Mouse (Mus musculus) midbrain, embryonic 13.5 days (tissue): ENCODE data around the gene Zfp541. TPM values are rescaled to one million over a fixed set of nuclear protein-coding genes. Genes with fewer than 3 reads are reported as not detected.

Experiments
- ATAC-seq: fragments of 200-750 bp; cut with Nextera tagmentation; 2 replicates; pipeline ENCODE4 v1.8.0; 2017; ENCODE audit warnings: mild to moderate bottlenecking, moderate TSS enrichment, moderate library complexity
- H3K27ac ChIP-seq: fragments of 300-500 bp; sonication (generic); 2 replicates; pipeline ENCODE4 v1.5.1; 2015; ENCODE audit warnings: inconsistent platforms, mild to moderate bottlenecking, moderate library complexity
- H3K27me3 ChIP-seq: fragments of 300-500 bp; sonication (generic); 2 replicates; pipeline ENCODE4 v1.6.1; 2015; ENCODE audit warnings: mild to moderate bottlenecking, inconsistent platforms
- H3K36me3 ChIP-seq: fragments of 300-500 bp; sonication (generic); 2 replicates; pipeline ENCODE4 v1.6.1; 2015; ENCODE audit warnings: mild to moderate bottlenecking, inconsistent platforms
- H3K4me1 ChIP-seq: fragments of 300-500 bp; sonication (generic); replicated peaks from 2 replicates; pipeline ENCODE4 v1.6.1; 2015; ENCODE audit warnings: inconsistent platforms
- H3K4me2 ChIP-seq: fragments of 300-500 bp; sonication (generic); replicated peaks from 2 replicates; pipeline ENCODE4 v1.6.1; 2015; ENCODE audit warnings: moderate library complexity, mild to moderate bottlenecking, inconsistent platforms
- H3K4me3 ChIP-seq: fragments of 300-500 bp; sonication (generic); replicated peaks from 2 replicates; pipeline ENCODE4 v1.5.1; 2015; ENCODE audit warnings: mild to moderate bottlenecking, inconsistent platforms
- H3K9ac ChIP-seq: fragments of 300-500 bp; sonication (generic); replicated peaks from 2 replicates; pipeline ENCODE4 v1.6.1; 2015; ENCODE audit warnings: mild to moderate bottlenecking, inconsistent platforms
- H3K9me3 ChIP-seq: fragments of 300-500 bp; sonication (generic); 2 replicates; pipeline ENCODE4 v1.6.1; 2016; ENCODE audit warnings: mild to moderate bottlenecking, inconsistent platforms
- WGBS: fragments of 180-500 bp; shearing (Covaris S2); methylation state at CpG from one replicate; pipeline ENCODE4 v1.1.7; 2015; 5-methylcytosine and 5-hydroxymethylcytosine counted together
- polyA plus RNA-seq: library from polyadenylated mRNA; unstranded; fragments of >200 nt; fragmentation: Nextera tagmentation; extraction: Ambion mirVana; gene quantifications from 2 replicates; pipeline ENCODE4 v1.2.1, GENCODE M21; 2015

Gene Zfp541
- polyA plus RNA-seq, 1 experiment from 2014 or later = not detected

- Histone ChIP-seq H3K27ac (no peak overlapping the region), H3K4me3 (peak overlapping the region; percentile 96), H3K36me3 (peaks cover 38% of the 10 kb centered on the region), H3K9ac (peak overlapping the region; percentile 100), H3K4me1 (peaks cover 61% of the 10 kb centered on the region), H3K9me3 (no peaks in the 10 kb centered on the region), H3K27me3 (peaks cover 9% of the 10 kb centered on the region; the same call in 1 of the 2 replicates), H3K4me2 (peak overlapping the region; percentile 96)
- ATAC-seq = no peak
- 89% methylated on average over 4 of the region's 4 CpGs for WGBS
These were observed 38.3 kb downstream of the Zfp541 start for GRCm38 (mm10) chr7:16099901-16100300.

- Histone ChIP-seq H3K36me3 (peaks cover 48% of the 10 kb centered on the region), H3K4me3 (no peak overlapping the region), H3K27me3 (no peaks in the 10 kb centered on the region), H3K27ac (no peak overlapping the region), H3K9me3 (no peaks in the 10 kb centered on the region), H3K4me1 (peaks cover 61% of the 10 kb centered on the region), H3K4me2 (no peak overlapping the region), H3K9ac (0 out of 2 replicates have a peak overlapping the region, but pooled peaks have one; percentile 4)
- ATAC-seq = no peak
- 84% methylated on average over 7 of the region's 7 CpGs for WGBS
These were observed 39.5 kb downstream of the Zfp541 start for GRCm38 (mm10) chr7:16101081-16101480.

- H3K4me3 ChIP-seq = no peak overlapping the region
- peaks cover 50% of the 10 kb centered on the region for H3K36me3 ChIP-seq
- no peaks in the 10 kb centered on the region for H3K9me3 ChIP-seq
- H3K4me1 ChIP-seq = peaks cover 61% of the 10 kb centered on the region
- H3K4me2 ChIP-seq = no peak overlapping the region
- H3K27me3 ChIP-seq = no peaks in the 10 kb centered on the region
- 78% methylated on average over 15 of the region's 15 CpGs for WGBS
- ATAC-seq = no peak
- no peak overlapping the region for H3K27ac ChIP-seq
- H3K9ac ChIP-seq = peak overlapping the region; percentile 4; the same call in 1 of the 2 replicates
These were observed 40.3 kb downstream of the Zfp541 start for GRCm38 (mm10) chr7:16101726-16102475.

- Histone ChIP-seq H3K9me3 (no peaks in the 10 kb centered on the region), H3K4me3 (no peak overlapping the region), H3K9ac (no peak overlapping the region; the same call in 1 of the 2 replicates), H3K36me3 (peaks cover 57% of the 10 kb centered on the region), H3K27ac (peak overlapping the region; percentile 51), H3K4me2 (no peak overlapping the region), H3K27me3 (no peaks in the 10 kb centered on the region), H3K4me1 (peaks cover 57% of the 10 kb centered on the region)
- WGBS = 93% methylated on average over 5 of the region's 5 CpGs
- ATAC-seq = no peak
These were observed 41.1 kb downstream of the Zfp541 start for GRCm38 (mm10) chr7:16102686-16103226.

GRCm38 (mm10) chr7:16103760-16104159, 42.1 kb downstream of the Zfp541 start:
- H3K9me3 ChIP-seq = no peaks in the 10 kb centered on the region
- no peaks in the 10 kb centered on the region for H3K27me3 ChIP-seq
- WGBS = 76% methylated on average over 6 of the region's 6 CpGs
- peak overlapping the region; percentile 51 for H3K27ac ChIP-seq
- no peak overlapping the region for H3K4me3 ChIP-seq
- H3K9ac ChIP-seq = no peak overlapping the region
- ATAC-seq = peak; percentile 55
- H3K4me1 ChIP-seq = peaks cover 57% of the 10 kb centered on the region
- H3K4me2 ChIP-seq = no peak overlapping the region
- peaks cover 67% of the 10 kb centered on the region for H3K36me3 ChIP-seq

- H3K4me2 ChIP-seq = no peak overlapping the region
- H3K36me3 ChIP-seq = peaks cover 77% of the 10 kb centered on the region
- H3K9me3 ChIP-seq = no peaks in the 10 kb centered on the region
- peaks cover 47% of the 10 kb centered on the region for H3K4me1 ChIP-seq
- no peaks in the 10 kb centered on the region for H3K27me3 ChIP-seq
- no peak overlapping the region for H3K4me3 ChIP-seq
- ATAC-seq = no peak
- peak overlapping the region; percentile 32; the same call in 1 of the 2 replicates for H3K9ac ChIP-seq
- WGBS = 88% methylated on average over 7 of the region's 7 CpGs
- H3K27ac ChIP-seq = 0 out of 2 replicates have a peak overlapping the region, but pooled peaks have one; percentile 51
These were observed 43.2 kb downstream of the Zfp541 start for GRCm38 (mm10) chr7:16104611-16105388.

- Histone ChIP-seq H3K4me2 (no peak overlapping the region), H3K9ac (no peak overlapping the region; the same call in 1 of the 2 replicates), H3K4me3 (no peak overlapping the region), H3K4me1 (peaks cover 7% of the 10 kb centered on the region; the same call in 1 of the 2 replicates), H3K9me3 (no peaks in the 10 kb centered on the region), H3K27ac (no peak overlapping the region), H3K27me3 (no peaks in the 10 kb centered on the region), H3K36me3 (peaks cover 90% of the 10 kb centered on the region)
- ATAC-seq = no peak
- 93% methylated on average over 9 of the region's 9 CpGs for WGBS
These were observed 47.4 kb downstream of the Zfp541 start for GRCm38 (mm10) chr7:16108886-16109542.

GRCm38 (mm10) chr7:16110158-16110557, 48.5 kb downstream of the Zfp541 start:
- no peak overlapping the region for H3K9ac ChIP-seq
- no peak for ATAC-seq
- peaks cover 90% of the 10 kb centered on the region for H3K36me3 ChIP-seq

GRCm38 (mm10) chr7:16111284-16112090, 49.9 kb downstream of the Zfp541 start:
- WGBS = 93% methylated on average over 7 of the region's 7 CpGs
- Histone ChIP-seq H3K27ac (no peak overlapping the region), H3K4me1 (no peaks in the 10 kb centered on the region), H3K9me3 (no peaks in the 10 kb centered on the region), H3K4me2 (no peak overlapping the region), H3K9ac (0 out of 2 replicates have a peak overlapping the region, but pooled peaks have one; percentile 16), H3K27me3 (no peaks in the 10 kb centered on the region), H3K4me3 (no peak overlapping the region), H3K36me3 (peaks cover 94% of the 10 kb centered on the region)
- ATAC-seq = no peak

More at GRCm38 (mm10) chr7:16110158-16110557, 48.5 kb downstream of the Zfp541 start:
- Histone ChIP-seq H3K4me1 (no peaks in the 10 kb centered on the region), H3K4me2 (no peak overlapping the region), H3K27ac (no peak overlapping the region), H3K27me3 (no peaks in the 10 kb centered on the region), H3K9me3 (no peaks in the 10 kb centered on the region), H3K4me3 (no peak overlapping the region)
- WGBS = 97% methylated on average over 8 of the region's 8 CpGs

- 98% methylated on average over 7 of the region's 7 CpGs for WGBS
These were observed 54.8 kb downstream of the Zfp541 start for GRCm38 (mm10) chr7:16116418-16116817.

GRCm38 (mm10) chr7:16117100-16117499, 55.5 kb downstream of the Zfp541 start:
- WGBS = 89% methylated on average over 3 of the region's 3 CpGs
- peaks cover 56% of the 10 kb centered on the region for H3K36me3 ChIP-seq
- no peak for ATAC-seq

More at GRCm38 (mm10) chr7:16116418-16116817, 54.8 kb downstream of the Zfp541 start:
- no peak overlapping the region for H3K4me3 ChIP-seq
- H3K36me3 ChIP-seq = peaks cover 63% of the 10 kb centered on the region
- peaks cover 16% of the 10 kb centered on the region for H3K4me1 ChIP-seq
- no peaks in the 10 kb centered on the region for H3K27me3 ChIP-seq
- no peak for ATAC-seq
- H3K4me2 ChIP-seq = no peak overlapping the region
- no peaks in the 10 kb centered on the region for H3K9me3 ChIP-seq
- H3K27ac ChIP-seq = no peak overlapping the region
- H3K9ac ChIP-seq = no peak overlapping the region

More at GRCm38 (mm10) chr7:16117100-16117499, 55.5 kb downstream of the Zfp541 start:
- no peak overlapping the region for H3K4me3 ChIP-seq
- no peak overlapping the region for H3K9ac ChIP-seq
- no peaks in the 10 kb centered on the region for H3K9me3 ChIP-seq
- H3K4me2 ChIP-seq = no peak overlapping the region
- no peak overlapping the region for H3K27ac ChIP-seq
- H3K4me1 ChIP-seq = peaks cover 16% of the 10 kb centered on the region
- H3K27me3 ChIP-seq = no peaks in the 10 kb centered on the region
